Mouse (Mus musculus): ENCODE measurements at regions not wholly inside any gene's neighbourhood (a gene's known extent, or its start where the extent isn't known, plus 50 kb on each side); places are given as distances from the start of the nearest gene placed in this dataset.
"Not testable (repeated sequence)": the region's sequence is repeated elsewhere in the genome, so short reads cannot be mapped to it uniquely, and the experiment has no call there.

DNA sequence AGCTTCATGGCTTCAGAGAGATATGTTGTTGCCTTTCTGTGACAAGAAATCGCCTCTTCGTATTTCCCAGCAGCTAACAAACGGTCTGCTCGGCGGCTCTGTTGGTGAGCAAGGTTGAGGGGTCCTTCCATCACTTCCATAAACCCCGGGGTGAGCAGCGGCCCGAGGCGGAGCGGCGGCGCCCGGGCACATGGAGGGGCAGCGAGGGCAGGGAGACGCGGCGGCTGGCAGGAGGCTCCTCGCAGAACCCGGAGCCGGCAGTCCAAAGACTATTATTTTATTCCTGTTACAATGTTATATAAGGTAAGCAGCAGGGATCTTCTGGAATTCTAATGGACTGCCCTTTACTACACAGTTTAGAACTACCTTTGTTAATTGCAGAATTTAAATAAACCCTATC is 366.9 kb upstream of the Olfr1507 start:
- DNase-seq (ENCODE audit: low spot score) = not testable (repeated sequence)

- DNase-seq (ENCODE audit: low spot score) = not testable (repeated sequence)
These were observed 359.8 kb upstream of the Olfr1507 start for GRCm38 (mm10) chr14:52855339-52855738.

GRCm38 (mm10) chr14:52853598-52853997 is 358.0 kb upstream of the Olfr1507 start:
- not testable (repeated sequence) for DNase-seq (ENCODE audit: low spot score)

DNA sequence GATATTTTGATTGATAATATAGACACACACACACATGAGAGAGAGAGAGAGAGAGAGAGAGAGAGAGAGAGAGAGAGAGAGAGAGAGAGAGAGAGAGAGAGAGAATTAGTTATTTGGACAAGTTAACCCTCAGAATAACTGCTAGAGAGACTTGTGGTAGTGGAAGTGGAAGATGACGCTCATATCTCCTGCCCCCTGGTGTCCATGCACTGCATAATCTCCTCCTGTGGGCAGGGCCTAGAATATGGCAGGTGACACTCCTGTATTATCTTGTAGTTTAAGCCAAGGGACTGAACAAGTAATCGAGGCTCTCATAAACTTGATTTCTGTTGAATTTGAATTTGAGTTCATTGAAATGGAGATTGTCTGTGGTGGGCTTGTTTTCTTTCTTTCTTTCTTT is 352.4 kb upstream of the Olfr1507 start:
- DNase-seq (ENCODE audit: low spot score) = not testable (repeated sequence)

- not testable (repeated sequence) for DNase-seq (ENCODE audit: low spot score)
These were observed 328.5 kb upstream of the Olfr1507 start for GRCm38 (mm10) chr14:52824005-52824404.

DNA sequence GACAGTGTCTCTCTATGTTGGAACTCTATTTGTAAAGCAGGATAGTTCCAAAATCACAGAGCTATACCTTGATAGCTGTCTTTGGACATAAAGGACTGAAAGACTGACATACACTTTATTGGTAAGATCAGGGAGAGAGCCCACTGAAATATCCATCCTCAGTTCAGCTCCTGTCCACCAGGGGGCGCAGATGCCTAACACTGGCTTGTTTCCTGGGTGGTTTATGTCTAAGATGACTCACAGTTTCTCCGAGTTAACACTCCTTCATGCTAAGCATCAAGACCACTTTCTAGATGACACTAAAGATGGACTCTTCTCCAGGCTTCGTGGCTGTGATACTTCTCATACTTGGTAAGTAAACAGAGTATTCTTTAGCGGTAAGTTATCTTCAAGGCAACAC is 326.1 kb upstream of the Olfr1507 start:
- DNase-seq (ENCODE audit: low spot score) = not testable (repeated sequence)

DNA sequence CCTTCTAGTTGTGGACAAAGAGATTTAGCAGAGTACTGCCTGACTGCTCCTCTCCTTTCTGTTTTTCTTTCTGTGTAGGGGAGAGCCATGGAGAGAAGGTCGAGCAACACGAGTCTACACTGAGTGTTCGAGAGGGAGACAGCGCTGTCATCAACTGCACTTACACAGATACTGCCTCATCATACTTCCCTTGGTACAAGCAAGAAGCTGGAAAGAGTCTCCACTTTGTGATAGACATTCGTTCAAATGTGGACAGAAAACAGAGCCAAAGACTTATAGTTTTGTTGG is 315.5 kb upstream of the Olfr1507 start:
- DNase-seq (ENCODE audit: low spot score) = not testable (repeated sequence)

GRCm38 (mm10) chr14:52810275-52811127 is 315.0 kb upstream of the Olfr1507 start:
- not testable (repeated sequence) for DNase-seq (ENCODE audit: low spot score)

DNA sequence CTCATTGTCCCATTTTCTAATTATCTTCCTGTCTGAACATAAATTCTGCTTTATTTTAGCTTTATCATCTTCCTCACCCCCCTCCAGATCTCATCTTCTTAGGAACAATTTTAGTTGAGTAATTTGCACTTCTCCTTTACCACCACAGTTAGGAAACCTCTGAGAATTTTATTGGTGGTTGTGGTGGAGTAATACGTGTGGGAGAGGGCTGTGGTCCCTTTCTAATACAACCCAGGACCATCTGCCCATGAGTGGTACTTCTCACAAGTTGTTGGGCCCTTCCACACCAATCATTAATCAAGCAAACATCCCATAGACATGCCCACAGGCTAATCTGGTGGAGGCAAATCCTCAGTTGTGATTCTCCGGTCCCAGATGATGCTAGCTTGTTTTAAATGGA is 306.2 kb upstream of the Olfr1507 start:
- DNase-seq (ENCODE audit: low spot score) = not testable (repeated sequence)

- not testable (repeated sequence) for DNase-seq (ENCODE audit: low spot score)
These were observed 297.1 kb upstream of the Olfr1507 start for GRCm38 (mm10) chr14:52792600-52792999.

- peak; percentile 2 for DNase-seq (ENCODE audit: low spot score)
These were observed 296.3 kb upstream of the Olfr1507 start for GRCm38 (mm10) chr14:52791828-52792227.

- not testable (repeated sequence) for DNase-seq (ENCODE audit: low spot score)
These were observed 287.3 kb upstream of the Olfr1507 start for GRCm38 (mm10) chr14:52782832-52783231.

DNA sequence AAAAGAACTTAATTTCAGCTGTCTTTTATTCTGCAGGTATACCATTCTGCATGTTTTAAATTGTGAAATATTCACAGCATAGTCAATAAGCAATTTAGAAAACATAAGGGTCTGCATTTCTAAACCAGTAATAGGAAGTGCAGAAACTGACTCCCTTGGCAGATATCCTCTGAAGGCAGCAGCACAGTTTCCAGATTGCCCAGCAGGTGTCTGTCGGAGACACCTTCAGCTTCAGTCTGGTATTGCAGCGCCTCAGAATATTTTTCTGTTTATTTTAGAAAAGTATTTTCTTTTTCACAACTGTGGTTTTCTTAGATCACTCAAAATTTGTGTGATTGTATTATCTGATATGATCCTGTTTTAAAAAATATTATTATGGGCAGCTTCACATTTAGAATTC is 280.3 kb upstream of the Olfr1507 start:
- DNase-seq (ENCODE audit: low spot score) = peak; percentile 5

- DNase-seq (ENCODE audit: low spot score) = peak; percentile 3
These were observed 273.9 kb upstream of the Olfr1507 start for GRCm38 (mm10) chr14:52769450-52769849.

GRCm38 (mm10) chr14:52752159-52752558 is 256.6 kb upstream of the Olfr1507 start:
- not testable (repeated sequence) for DNase-seq (ENCODE audit: low spot score)

DNA sequence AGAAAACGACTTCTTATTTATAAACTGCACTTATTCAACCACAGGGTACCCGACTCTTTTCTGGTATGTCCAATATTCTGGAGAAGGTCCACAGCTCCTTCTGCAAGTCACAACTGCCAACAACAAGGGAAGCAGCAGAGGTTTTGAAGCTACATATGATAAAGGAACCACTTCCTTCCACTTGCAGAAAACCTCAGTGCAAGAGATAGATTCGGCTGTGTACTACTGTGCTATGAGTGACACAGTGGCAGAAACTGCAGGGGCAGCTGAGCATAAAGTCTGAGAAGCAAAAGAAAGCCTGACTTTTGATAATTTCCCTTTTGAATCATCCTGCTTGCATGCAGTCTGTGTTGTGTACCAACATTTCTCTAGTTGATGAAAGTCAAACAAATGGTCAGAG is 231.1 kb upstream of the Olfr1507 start:
- not testable (repeated sequence) for DNase-seq (ENCODE audit: low spot score)

DNA sequence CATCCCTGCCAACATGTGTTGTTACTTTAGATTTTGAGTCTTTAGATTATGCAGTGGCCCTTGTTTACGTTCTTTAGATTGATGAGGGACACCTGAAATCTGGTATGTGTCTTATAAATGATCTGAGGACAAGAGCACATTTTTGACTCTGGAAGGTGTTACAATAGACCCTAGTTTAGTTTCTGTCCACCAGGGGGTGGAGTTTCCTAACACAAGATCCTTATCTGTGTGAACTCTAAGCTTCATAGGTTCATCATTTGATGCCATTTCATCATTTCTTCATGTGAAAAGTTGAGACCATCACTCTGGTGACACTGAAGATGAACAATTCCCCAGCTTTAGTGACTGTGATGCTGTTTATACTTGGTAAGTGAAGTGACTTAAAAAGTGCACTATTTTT is 229.4 kb upstream of the Olfr1507 start:
- DNase-seq (ENCODE audit: low spot score) = not testable (repeated sequence)

DNA sequence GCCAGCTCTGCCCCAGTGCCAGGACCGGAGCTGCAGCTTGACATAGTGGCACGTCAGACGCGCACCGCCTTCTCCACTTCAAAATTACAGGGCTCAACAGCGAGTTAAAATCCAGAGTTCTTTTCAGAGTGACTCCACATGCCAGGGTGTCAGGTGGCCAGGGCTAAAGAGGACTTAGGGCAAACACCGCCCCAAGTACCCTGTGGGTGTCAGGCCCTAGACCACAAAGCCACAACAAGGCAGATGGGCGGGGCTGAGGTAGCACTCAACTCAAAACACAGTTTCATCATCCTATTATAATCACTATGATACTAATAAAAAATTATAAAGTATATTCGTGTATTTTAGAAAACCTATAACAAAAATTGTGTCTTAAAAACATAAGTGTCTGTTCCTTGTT is 225.1 kb upstream of the Olfr1507 start:
- no peak for DNase-seq (ENCODE audit: low spot score)

DNA sequence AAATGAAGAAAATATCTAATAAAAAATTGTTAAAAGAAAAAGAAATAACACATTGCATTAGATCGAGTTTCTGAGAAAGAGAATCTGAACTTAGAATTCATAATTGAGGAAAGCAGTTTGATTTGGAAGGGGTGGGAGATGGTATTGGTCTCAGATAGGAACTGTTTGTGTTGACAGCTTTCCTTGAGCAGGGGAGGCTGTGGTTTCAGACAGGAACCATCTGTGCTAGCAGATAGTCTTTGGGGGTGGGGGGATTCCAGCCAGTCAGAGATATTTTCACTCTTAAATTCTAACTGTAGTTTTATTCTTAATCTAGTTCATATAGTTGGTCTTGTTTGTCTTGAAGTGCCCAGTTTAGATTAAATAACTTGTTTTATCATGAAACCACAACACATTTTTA is 205.3 kb upstream of the Olfr1507 start:
- not testable (repeated sequence) for DNase-seq (ENCODE audit: low spot score)

DNA sequence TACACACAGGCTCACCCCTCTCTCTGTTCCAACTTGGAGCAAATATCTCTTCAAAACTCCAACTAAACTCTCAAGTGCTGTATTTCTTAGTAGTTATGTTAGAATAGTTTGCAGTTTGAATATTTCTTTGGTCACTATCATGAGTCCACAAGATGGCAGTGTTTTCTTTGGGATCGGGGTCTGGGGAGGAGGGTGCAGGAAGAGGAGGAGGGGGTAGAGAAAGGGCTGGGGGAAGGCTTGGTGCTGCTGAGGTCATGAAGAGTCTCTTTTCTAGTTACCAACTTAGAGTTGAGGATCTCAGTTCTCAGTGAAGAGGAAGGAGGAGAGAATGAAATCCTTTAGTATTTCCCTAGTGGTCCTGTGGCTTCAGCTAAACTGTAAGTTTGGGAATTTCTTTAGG is 188.1 kb upstream of the Olfr1507 start:
- not testable (repeated sequence) for DNase-seq (ENCODE audit: low spot score)

- DNase-seq (ENCODE audit: low spot score) = peak; percentile 29
These were observed 158.8 kb upstream of the Olfr1507 start for GRCm38 (mm10) chr14:52654355-52654754.

- DNase-seq (ENCODE audit: low spot score) = peak; percentile 14
These were observed 142.6 kb upstream of the Olfr1507 start for GRCm38 (mm10) chr14:52638179-52638578.

DNA sequence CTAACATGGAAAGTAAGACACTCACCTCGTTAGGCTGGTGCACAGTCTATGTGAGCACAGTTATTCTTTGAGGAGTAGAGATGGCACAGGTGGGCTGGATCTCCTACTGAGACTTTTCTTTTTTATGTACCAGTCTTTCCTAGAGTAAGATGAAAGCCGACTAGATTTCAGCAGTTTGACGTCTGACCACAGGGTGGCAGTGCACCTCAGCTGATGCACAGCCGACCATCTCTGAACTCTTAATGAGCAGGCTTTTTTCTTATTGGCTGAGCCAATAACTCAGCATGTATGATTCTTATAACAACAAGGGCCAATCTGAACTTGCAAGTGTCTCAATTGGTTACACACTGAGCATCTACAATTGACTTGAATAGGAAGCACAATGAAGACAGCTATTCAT is 126.6 kb upstream of the Olfr1507 start:
- peak; percentile 49 for DNase-seq (ENCODE audit: low spot score)

DNA sequence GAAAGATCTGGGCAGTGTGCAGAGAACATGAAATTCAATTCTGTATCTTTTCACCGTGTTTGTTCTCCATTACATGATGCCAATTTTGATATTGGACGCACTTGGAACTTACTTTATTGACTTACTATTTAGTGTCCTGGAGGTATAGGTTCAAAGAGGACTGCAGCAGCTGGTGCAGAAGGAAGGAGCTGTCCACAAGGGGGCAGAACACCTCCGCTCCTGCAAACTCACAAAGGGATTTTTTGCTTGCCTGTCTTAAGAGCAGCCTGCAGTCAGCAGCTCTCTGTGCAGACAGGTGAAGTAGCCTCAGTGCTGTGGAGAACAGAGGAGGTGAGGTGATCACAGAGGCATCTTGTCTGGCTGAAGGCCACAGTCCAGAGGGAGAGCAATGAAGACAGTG is 84.8 kb upstream of the Olfr1507 start:
- DNase-seq (ENCODE audit: low spot score) = peak; percentile 43
